Mouse (Mus musculus): ENCODE data around the gene Leo1.

DNA sequence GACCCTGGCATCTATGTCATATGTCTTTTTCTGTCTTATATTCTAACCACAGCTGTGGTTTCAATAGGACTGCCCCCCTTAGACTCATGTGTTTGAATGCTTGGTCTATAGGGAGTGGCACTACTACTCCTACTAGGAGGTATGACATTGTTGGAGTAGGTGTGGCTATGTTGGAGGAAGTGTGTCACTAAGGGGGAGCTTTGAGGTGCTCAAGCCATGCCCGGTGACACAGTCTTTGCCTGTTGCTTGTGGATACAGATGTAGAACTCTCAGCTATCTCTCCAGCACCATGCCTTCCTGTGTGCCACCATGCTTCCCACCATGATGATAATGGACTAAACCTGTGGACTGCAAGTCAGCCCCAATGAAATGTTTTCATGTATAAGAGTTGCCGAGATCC lies 12.3 kb upstream of the Leo1 start:
- TF ChIP-seq CTCF (IDR thresholded peaks at IDR 0.05; ENCODE audit: low read depth) (no peak), EP300 (IDR thresholded peaks at IDR 0.05; ENCODE audit: low read depth) (no peak)

All from liver, embryonic 14.5 days (tissue).